Mouse (Mus musculus) liver, embryonic 11.5 days (tissue): ENCODE results near the gene Mthfsd. TPM values are rescaled to one million over a fixed set of nuclear protein-coding genes. Genes with fewer than 3 reads are reported as not detected.

Experiments
- ATAC-seq: fragments of 200-750 bp; cut with Nextera tagmentation; replicated peaks from 2 replicates; pipeline ENCODE4 v1.8.0; 2017; ENCODE audit warnings: moderate number of reproducible peaks, mild to moderate bottlenecking, moderate TSS enrichment, moderate library complexity; ENCODE audit not compliant: low FRiP score
- DNase-seq: peaks from one replicate; pipeline ENCODE4 v3.0.0-alpha.2; 2017; ENCODE audit warnings: low spot score
- H3K27ac ChIP-seq: fragments of 300-500 bp; sonication (generic); 2 replicates; pipeline ENCODE4 v1.5.1; 2014; ENCODE audit warnings: mild to moderate bottlenecking, low read depth, low read length, control low read depth
- H3K27me3 ChIP-seq: fragments of 300-500 bp; sonication (generic); replicated peaks from 2 replicates; pipeline ENCODE4 v1.6.1; 2014; ENCODE audit warnings: low read length, mixed read lengths; ENCODE audit not compliant: control insufficient read depth, insufficient read depth
- H3K36me3 ChIP-seq: fragments of 300-500 bp; sonication (generic); 2 replicates; pipeline ENCODE4 v1.6.1; 2014; ENCODE audit warnings: mild to moderate bottlenecking, low read length, moderate library complexity, mixed read lengths; ENCODE audit not compliant: control insufficient read depth, insufficient read depth
- H3K4me1 ChIP-seq: fragments of 300-500 bp; sonication (generic); replicated peaks from 2 replicates; pipeline ENCODE4 v1.6.1; 2014; ENCODE audit warnings: low read length, mixed read lengths; ENCODE audit not compliant: control insufficient read depth, insufficient read depth
- H3K4me2 ChIP-seq: fragments of 300-500 bp; sonication (generic); 2 replicates; pipeline ENCODE4 v1.6.1; 2014; ENCODE audit warnings: mild to moderate bottlenecking, control low read depth, moderate library complexity
- H3K4me3 ChIP-seq: fragments of 300-500 bp; sonication (generic); 2 replicates; pipeline ENCODE4 v1.5.1; 2014; ENCODE audit warnings: low read depth, low read length, control low read depth
- H3K9ac ChIP-seq: fragments of 300-500 bp; sonication (generic); 2 replicates; pipeline ENCODE4 v1.6.1; 2014; ENCODE audit warnings: low read depth, low read length, control low read depth
- H3K9me3 ChIP-seq: fragments of 300-500 bp; sonication (generic); 2 replicates; pipeline ENCODE4 v1.6.1; 2016; ENCODE audit warnings: low read length, inconsistent platforms, mixed read lengths; ENCODE audit not compliant: control insufficient read depth
- WGBS: fragments of 180-500 bp; shearing (Covaris S2); extraction: QIAGEN DNeasy Blood & Tissue Kit; methylation state at CpG from one replicate; pipeline ENCODE4 v1.1.7; 2014; 5-methylcytosine and 5-hydroxymethylcytosine counted together
- polyA plus RNA-seq: library from polyadenylated mRNA; unstranded; fragments of >200 nt; fragmentation: Nextera tagmentation; extraction: Ambion mirVana; gene quantifications from 2 replicates; pipeline ENCODE4 v1.2.1, GENCODE M21; 2014

Gene Mthfsd
- polyA plus RNA-seq, 1 experiment from 2014 or later: 48.1 TPM

- WGBS: 5% methylated on average over 10 of the region's 10 CpGs
- DNase-seq (no peak), ATAC-seq (no peak)
- Histone ChIP-seq H3K4me2 (peak overlapping the region; percentile 1; the same call in 1 of the 2 replicates), H3K36me3 (no peaks in the 10 kb centered on the region), H3K27ac (no peak overlapping the region), H3K4me3 (no peak overlapping the region), H3K9me3 (no peaks in the 10 kb centered on the region), H3K4me1 (peaks cover 8% of the 10 kb centered on the region; the same call in 1 of the 2 replicates), H3K27me3 (peaks cover 98% of the 10 kb centered on the region), H3K9ac (no peak overlapping the region)
These were observed 33.4 kb downstream of the Mthfsd start for GRCm38 (mm10) chr8:121074848-121075145.

GRCm38 (mm10) chr8:121074108-121074847, 33.9 kb downstream of the Mthfsd start:
- Histone ChIP-seq H3K4me3 (no peak overlapping the region), H3K36me3 (no peaks in the 10 kb centered on the region), H3K9me3 (no peaks in the 10 kb centered on the region), H3K9ac (no peak overlapping the region), H3K4me1 (peaks cover 8% of the 10 kb centered on the region; the same call in 1 of the 2 replicates), H3K27ac (no peak overlapping the region), H3K27me3 (peaks cover 97% of the 10 kb centered on the region), H3K4me2 (peak overlapping the region; percentile 49)
- 7% methylated on average over 15 of the region's 15 CpGs for WGBS
- peak; percentile 39 for DNase-seq
- ATAC-seq: no peak

GRCm38 (mm10) chr8:121073174-121074107, 34.8 kb downstream of the Mthfsd start:
- Histone ChIP-seq H3K9me3 (no peaks in the 10 kb centered on the region), H3K27me3 (peaks cover 94% of the 10 kb centered on the region), H3K27ac (0 out of 2 replicates have a peak overlapping the region, but pooled peaks have one; percentile 11), H3K4me1 (peaks cover 8% of the 10 kb centered on the region; the same call in 1 of the 2 replicates), H3K9ac (no peak overlapping the region), H3K4me2 (peak overlapping the region; percentile 49), H3K4me3 (peak overlapping the region; percentile 7), H3K36me3 (no peaks in the 10 kb centered on the region)
- no peak for ATAC-seq
- 3% methylated on average over 48 of the region's 48 CpGs for WGBS
- peak; percentile 43 for DNase-seq

GRCm38 (mm10) chr8:121072406-121073130, 35.6 kb downstream of the Mthfsd start:
- no peak overlapping the region for H3K4me3 ChIP-seq
- no peak overlapping the region for H3K27ac ChIP-seq
- peaks cover 8% of the 10 kb centered on the region; the same call in 1 of the 2 replicates for H3K4me1 ChIP-seq
- H3K9me3 ChIP-seq: no peaks in the 10 kb centered on the region
- ATAC-seq: no peak
- no peak overlapping the region for H3K9ac ChIP-seq
- H3K4me2 ChIP-seq: no peak overlapping the region
- peak; percentile 34 for DNase-seq
- H3K27me3 ChIP-seq: peaks cover 87% of the 10 kb centered on the region
- WGBS: 19% methylated on average over 11 of the region's 11 CpGs
- no peaks in the 10 kb centered on the region for H3K36me3 ChIP-seq

DNA sequence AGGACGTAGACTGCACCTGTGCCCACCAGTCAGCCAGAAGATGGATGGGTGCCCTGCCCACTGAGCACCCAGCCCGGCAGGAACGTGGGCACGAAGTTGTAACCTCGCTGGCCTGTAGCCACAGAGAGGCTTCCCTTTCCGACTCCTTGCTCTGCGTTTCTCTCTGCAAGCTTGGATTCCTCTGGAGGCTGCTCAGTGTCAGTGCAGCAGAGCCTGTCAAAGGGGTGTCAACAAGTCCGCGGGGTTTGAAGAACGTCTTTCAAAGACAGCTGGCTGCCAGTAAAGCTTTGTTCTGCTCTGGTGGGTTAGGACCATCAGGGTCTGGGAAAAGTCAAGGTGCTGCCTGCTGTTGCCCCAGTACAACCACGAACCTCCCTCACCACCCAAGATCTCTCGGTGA, 36.7 kb downstream of the Mthfsd start:
- H3K4me3 ChIP-seq: no peak overlapping the region
- peaks cover 8% of the 10 kb centered on the region; the same call in 1 of the 2 replicates for H3K4me1 ChIP-seq
- ATAC-seq (no peak), DNase-seq (no peak)
- H3K9ac ChIP-seq: no peak overlapping the region
- WGBS: 6% methylated on average over 12 of the region's 12 CpGs
- no peak overlapping the region for H3K27ac ChIP-seq
- H3K4me2 ChIP-seq: no peak overlapping the region; the same call in 1 of the 2 replicates
- H3K36me3 ChIP-seq: no peaks in the 10 kb centered on the region
- H3K27me3 ChIP-seq: peaks cover 75% of the 10 kb centered on the region
- H3K9me3 ChIP-seq: no peaks in the 10 kb centered on the region

DNA sequence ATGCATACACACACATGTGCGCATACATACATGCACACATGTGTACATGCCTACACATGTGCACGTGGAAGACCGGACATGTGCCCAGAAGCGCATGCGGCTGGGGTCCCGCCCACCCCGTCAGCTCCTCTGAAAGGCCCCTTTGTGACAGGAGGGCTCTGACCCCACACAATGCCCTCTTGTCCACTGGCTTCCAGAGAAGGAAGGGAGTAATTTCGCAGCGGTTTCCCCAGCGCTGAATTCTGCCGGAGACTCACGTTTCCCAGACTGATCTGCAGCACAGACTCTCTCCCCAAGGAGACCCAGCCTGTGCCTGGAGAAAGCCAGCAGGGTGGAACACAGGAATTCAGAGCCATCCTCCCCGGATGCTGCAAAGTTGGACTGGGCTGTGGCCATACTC, 44.5 kb downstream of the Mthfsd start:
- Histone ChIP-seq H3K27ac (no peak overlapping the region), H3K4me1 (no peaks in the 10 kb centered on the region), H3K9ac (no peak overlapping the region), H3K9me3 (no peaks in the 10 kb centered on the region), H3K4me3 (no peak overlapping the region), H3K36me3 (no peaks in the 10 kb centered on the region), H3K4me2 (no peak overlapping the region), H3K27me3 (peaks cover 7% of the 10 kb centered on the region)
- ATAC-seq (no peak), DNase-seq (no peak)
- WGBS: 79% methylated on average over 13 of the region's 13 CpGs

DNA sequence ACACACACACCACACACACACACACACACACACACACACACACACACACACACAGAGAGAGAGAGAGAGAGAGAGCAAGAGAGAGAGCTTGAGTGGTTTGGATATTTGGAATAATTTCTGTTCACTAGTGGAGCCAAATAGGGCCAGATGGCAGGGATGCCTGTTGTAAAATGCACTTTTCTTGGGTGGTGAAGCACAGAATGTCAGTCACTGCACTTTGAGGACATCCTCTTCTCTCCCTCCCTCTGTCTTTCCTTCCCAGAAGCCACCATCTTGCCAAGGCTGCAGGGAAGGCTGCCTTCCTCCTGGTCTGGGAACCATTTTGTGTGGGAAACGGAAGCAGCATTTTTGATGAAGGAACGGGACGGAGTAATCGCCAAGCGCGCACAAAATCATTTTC, 45.7 kb downstream of the Mthfsd start:
- 95% methylated on average over 6 of the region's 6 CpGs for WGBS
- Histone ChIP-seq H3K9ac (no peak overlapping the region), H3K36me3 (no peaks in the 10 kb centered on the region), H3K4me3 (no peak overlapping the region), H3K4me1 (no peaks in the 10 kb centered on the region), H3K4me2 (no peak overlapping the region), H3K27ac (no peak overlapping the region), H3K9me3 (no peaks in the 10 kb centered on the region), H3K27me3 (peaks cover 10% of the 10 kb centered on the region)
- DNase-seq: no peak
- no peak for ATAC-seq

- no peak overlapping the region for H3K4me2 ChIP-seq
- ATAC-seq (no peak), DNase-seq (no peak)
- WGBS: 86% methylated on average over 7 of the region's 7 CpGs
- peaks cover 4% of the 10 kb centered on the region; the same call in 1 of the 2 replicates for H3K27me3 ChIP-seq
- no peaks in the 10 kb centered on the region for H3K36me3 ChIP-seq
- no peak overlapping the region for H3K9ac ChIP-seq
- no peaks in the 10 kb centered on the region for H3K9me3 ChIP-seq
- no peak overlapping the region for H3K27ac ChIP-seq
- H3K4me1 ChIP-seq: no peaks in the 10 kb centered on the region
- H3K4me3 ChIP-seq: no peak overlapping the region
These were observed 49.1 kb downstream of the Mthfsd start for GRCm38 (mm10) chr8:121059098-121059497.
